ENCODE assay signal across 8 mouse cellular contexts in the genomic region with DNA sequence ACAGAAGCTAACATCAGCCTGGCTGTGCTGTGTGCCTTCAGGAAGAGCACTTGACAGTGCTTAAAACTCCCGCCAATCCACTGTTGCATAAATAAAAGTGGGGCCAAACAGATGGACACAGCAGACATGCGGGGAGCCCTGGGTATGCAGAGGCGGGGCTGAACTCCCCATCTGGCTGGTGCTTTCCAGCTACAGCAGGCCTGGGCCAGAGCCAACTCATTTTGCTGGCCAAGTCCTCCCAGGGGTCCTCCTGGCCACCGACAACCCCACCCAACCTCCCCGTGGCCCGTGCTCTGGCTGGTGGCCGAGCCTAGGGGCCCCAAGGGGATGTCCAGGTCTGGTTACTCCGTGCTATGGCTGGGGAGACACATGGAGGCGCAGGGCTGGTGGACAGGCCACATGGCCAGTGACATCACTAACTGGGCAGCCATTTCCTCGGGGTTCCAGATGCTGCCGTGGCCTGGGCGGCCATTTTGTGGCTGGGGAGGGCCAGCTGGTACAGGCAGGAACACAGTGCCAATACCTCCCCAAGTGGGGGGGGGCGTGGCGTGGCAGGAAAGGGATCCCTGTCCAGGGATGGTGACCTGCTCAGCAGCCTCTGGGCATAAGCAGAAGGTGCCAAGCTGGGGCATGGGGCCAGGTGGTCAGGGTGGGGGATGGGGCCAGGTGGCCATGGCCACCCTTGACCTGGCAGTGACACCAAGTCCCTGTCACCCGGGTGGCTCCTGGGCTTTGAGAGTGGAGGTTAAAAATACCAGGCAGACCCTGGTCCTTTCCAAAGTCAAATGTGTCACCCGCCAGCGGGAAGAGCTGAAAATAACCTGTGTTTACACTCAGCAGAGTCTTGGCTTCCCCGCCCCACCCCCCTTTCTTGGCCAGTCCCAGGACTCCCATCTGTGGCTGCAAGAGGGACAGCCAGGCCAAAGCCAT. TPM values are rescaled to one million over a fixed set of nuclear protein-coding genes. Genes with fewer than 3 reads are reported as not detected.
A peak's percentile ranks its signal among the peaks of the same experiment; 100 is the strongest.
DNase-seq lines count a peak whose midpoint lies in the region; ATAC-seq and TF ChIP-seq lines count a peak whose summit lies in the region.

No protein-coding gene starts in this region.

- 0 out of 2 replicates have a peak, but pooled peaks have one; percentile 16 for ATAC-seq in hindbrain, embryonic 14.5 days (ENCODE audit: low FRiP score)
- no peak for ATAC-seq in midbrain, embryonic 15.5 days (replicated peaks)
- no peak for ATAC-seq in erythroblast, adult 5-6 weeks (replicated peaks; ENCODE audit: low FRiP score, poor library complexity, severe bottlenecking)

- H3K4me2 ChIP-seq in hindbrain, embryonic 14.5 days (replicated peaks), result no peak overlapping the region
- no peak overlapping the region for H3K4me2 ChIP-seq in midbrain, embryonic 15.5 days

- no peak overlapping the region for H3K9ac ChIP-seq in hindbrain, embryonic 14.5 days
- H3K9ac ChIP-seq in midbrain, embryonic 15.5 days, result no peak overlapping the region

- intact Hi-C loops in gastrocnemius, adult 2 months (cut with DNase I), result no loop called here
- intact Hi-C loops in left cerebral cortex, postnatal 36 days (cut with DNase I), result loop anchor here (2.0 kb wide), 1 partner anchor 23 kb away; no protein-coding TSS in a partner anchor

- H3K27me3 ChIP-seq in hindbrain, embryonic 14.5 days (ENCODE audit: control insufficient read depth, insufficient read depth, low read length), result peaks cover 15% of the 10 kb centered on the region; the same call in 1 of the 2 replicates
- H3K27me3 ChIP-seq in midbrain, embryonic 15.5 days (replicated peaks), result peaks cover 13% of the 10 kb centered on the region; the same call in 1 of the 2 replicates

- DNase-seq in MN1 (ENCODE audit: low spot score), result peak; percentile 96
- peak; percentile 90 for DNase-seq in cerebellum, adult 11 months
- DNase-seq in gastrocnemius, adult 2 months, result peak; percentile 97
- DNase-seq in hindbrain, embryonic 14.5 days (ENCODE audit: low spot score), result peak; percentile 60
- DNase-seq in left cerebral cortex, postnatal 36 days (ENCODE audit: low spot score in 2 of 2), result peak; percentile 72 to 74
- DNase-seq in urinary bladder, postnatal 25 days (ENCODE audit: low spot score), result peak; percentile 58

- peaks cover 17% of the 10 kb centered on the region for H3K36me3 ChIP-seq in hindbrain, embryonic 14.5 days (replicated peaks; ENCODE audit: control insufficient read depth, insufficient read depth)
- H3K36me3 ChIP-seq in midbrain, embryonic 15.5 days (replicated peaks), result no peaks in the 10 kb centered on the region; the same call in 1 of the 2 replicates

- WGBS in hindbrain, embryonic 14.5 days, result 40% methylated on average over 16 of the region's 18 CpGs
- 60% methylated on average over 18 of the region's 18 CpGs for WGBS in midbrain, embryonic 15.5 days

- peak overlapping the region; percentile 97 for H3K27ac ChIP-seq in gastrocnemius, adult 2 months
- H3K27ac ChIP-seq in hindbrain, embryonic 14.5 days, result peak overlapping the region; percentile 64
- peak overlapping the region; percentile 65 for H3K27ac ChIP-seq in midbrain, embryonic 15.5 days

- peaks cover 42% of the 10 kb centered on the region for H3K4me1 ChIP-seq in hindbrain, embryonic 14.5 days (replicated peaks; ENCODE audit: control insufficient read depth, insufficient read depth, low read length)
- peaks cover 46% of the 10 kb centered on the region for H3K4me1 ChIP-seq in midbrain, embryonic 15.5 days

- no peak for TF ChIP-seq CTCF in gastrocnemius, adult 2 months (IDR thresholded peaks at IDR 0.05)

- H3K9me3 ChIP-seq in hindbrain, embryonic 14.5 days (ENCODE audit: control insufficient read depth, low read length), result no peaks in the 10 kb centered on the region
- no peaks in the 10 kb centered on the region for H3K9me3 ChIP-seq in midbrain, embryonic 15.5 days

- peak overlapping the region; percentile 70 for H3K4me3 ChIP-seq in gastrocnemius, adult 2 months
- H3K4me3 ChIP-seq in hindbrain, embryonic 14.5 days (replicated peaks; ENCODE audit: low read length), result no peak overlapping the region
- H3K4me3 ChIP-seq in midbrain, embryonic 15.5 days, result no peak overlapping the region

RNA-seq across cellular contexts. Expression of a gene that starts 18.9 kb away (rescaled TPM):
- not detected for total RNA-seq in gastrocnemius, adult 2 months (2021)
- 0.84 and 1.3 TPM in 2 replicates for polyA plus RNA-seq in hindbrain, embryonic 14.5 days (2014; fragmentation: Nextera tagmentation; extraction: Ambion mirVana)
- under 1 TPM; 0.77 to 0.94 TPM for total RNA-seq in left cerebral cortex, postnatal 36 days (2021)
- polyA plus RNA-seq in midbrain, embryonic 15.5 days (2015; fragmentation: Nextera tagmentation; extraction: Ambion mirVana), result 1.4 and 1.6 TPM in 2 replicates
- total RNA-seq in erythroblast, adult 5-6 weeks (2015; ENCODE audit: low replicate concordance), result 5.4 TPM in 1 of 2 replicates, not detected in the other
- 1.8 and 3.8 TPM in 2 replicates for total RNA-seq in erythroblast, adult 5-6 weeks (2017; ENCODE audit: low replicate concordance)

RNA-seq across cellular contexts. Expression of a gene that starts 22.9 kb away (rescaled TPM):
- 1 to 10 TPM in 1 of 2 experiments, under 1 TPM in 1; 0.84 to 1.0 TPM for total RNA-seq in gastrocnemius, adult 2 months (2021)
- polyA plus RNA-seq in hindbrain, embryonic 14.5 days (2014; fragmentation: Nextera tagmentation; extraction: Ambion mirVana), result 1.9 and 2.2 TPM in 2 replicates
- total RNA-seq in left cerebral cortex, postnatal 36 days (2021), result 1 to 10 TPM; 1.9 to 4.9 TPM
- 2.7 and 3.3 TPM in 2 replicates for polyA plus RNA-seq in midbrain, embryonic 15.5 days (2015; fragmentation: Nextera tagmentation; extraction: Ambion mirVana)
- total RNA-seq in erythroblast, adult 5-6 weeks (2015; ENCODE audit: low replicate concordance), result not detected in 2 replicates
- 5.6 TPM in 1 of 2 replicates, not detected in the other for total RNA-seq in erythroblast, adult 5-6 weeks (2017; ENCODE audit: low replicate concordance)

RNA-seq across cellular contexts. Expression of a gene that starts 27.5 kb away (rescaled TPM):
- 1 to 10 TPM in 1 of 2 experiments, under 1 TPM in 1; 0.87 to 2.8 TPM for total RNA-seq in gastrocnemius, adult 2 months (2021)
- polyA plus RNA-seq in hindbrain, embryonic 14.5 days (2014; fragmentation: Nextera tagmentation; extraction: Ambion mirVana), result 5.5 and 5.7 TPM in 2 replicates
- 1 to 10 TPM; 2.5 to 4.3 TPM for total RNA-seq in left cerebral cortex, postnatal 36 days (2021)
- polyA plus RNA-seq in midbrain, embryonic 15.5 days (2015; fragmentation: Nextera tagmentation; extraction: Ambion mirVana), result 8.4 and 9.3 TPM in 2 replicates
- total RNA-seq in erythroblast, adult 5-6 weeks (2015; ENCODE audit: low replicate concordance), result 2.5 and 3.7 TPM in 2 replicates
- 1.3 TPM in 1 of 2 replicates, not detected in the other for total RNA-seq in erythroblast, adult 5-6 weeks (2017; ENCODE audit: low replicate concordance)

RNA-seq across cellular contexts. Expression of a gene that starts 27.5 kb away (rescaled TPM):
- total RNA-seq in gastrocnemius, adult 2 months (2021), result 10 to 100 TPM; 38.1 to 39.8 TPM
- polyA plus RNA-seq in hindbrain, embryonic 14.5 days (2014; fragmentation: Nextera tagmentation; extraction: Ambion mirVana), result 68.9 TPM in 2 replicates
- 100 to 1,000 TPM in 1 of 2 experiments, 10 to 100 TPM in 1; 80.0 to 103 TPM for total RNA-seq in left cerebral cortex, postnatal 36 days (2021)
- polyA plus RNA-seq in midbrain, embryonic 15.5 days (2015; fragmentation: Nextera tagmentation; extraction: Ambion mirVana), result 90.4 and 92.6 TPM in 2 replicates
- 10.4 and 11.7 TPM in 2 replicates for total RNA-seq in erythroblast, adult 5-6 weeks (2015; ENCODE audit: low replicate concordance)
- 32.5 and 33.7 TPM in 2 replicates for total RNA-seq in erythroblast, adult 5-6 weeks (2017; ENCODE audit: low replicate concordance)

RNA-seq across cellular contexts. Expression of a gene that starts 33.4 kb away (rescaled TPM):
- total RNA-seq in gastrocnemius, adult 2 months (2021), result 10 to 100 TPM; 14.0 to 18.8 TPM
- polyA plus RNA-seq in hindbrain, embryonic 14.5 days (2014; fragmentation: Nextera tagmentation; extraction: Ambion mirVana), result 119 and 125 TPM in 2 replicates
- 10 to 100 TPM; 67.8 to 72.2 TPM for total RNA-seq in left cerebral cortex, postnatal 36 days (2021)
- 153 and 159 TPM in 2 replicates for polyA plus RNA-seq in midbrain, embryonic 15.5 days (2015; fragmentation: Nextera tagmentation; extraction: Ambion mirVana)
- 286 and 325 TPM in 2 replicates for total RNA-seq in erythroblast, adult 5-6 weeks (2015; ENCODE audit: low replicate concordance)
- total RNA-seq in erythroblast, adult 5-6 weeks (2017; ENCODE audit: low replicate concordance), result 463 and 486 TPM in 2 replicates
